Mouse (Mus musculus) embryo, embryonic 9.5 days (tissue): Measurements from ENCODE around the gene Sertad2.
A peak's percentile ranks its signal among the peaks of the same experiment; 100 is the strongest.

Experiments used
- DNase-seq: peaks from one replicate; pipeline ENCODE4 v3.0.0-alpha.2; 2017; ENCODE audit errors: extremely low spot score

Gene Sertad2

DNA sequence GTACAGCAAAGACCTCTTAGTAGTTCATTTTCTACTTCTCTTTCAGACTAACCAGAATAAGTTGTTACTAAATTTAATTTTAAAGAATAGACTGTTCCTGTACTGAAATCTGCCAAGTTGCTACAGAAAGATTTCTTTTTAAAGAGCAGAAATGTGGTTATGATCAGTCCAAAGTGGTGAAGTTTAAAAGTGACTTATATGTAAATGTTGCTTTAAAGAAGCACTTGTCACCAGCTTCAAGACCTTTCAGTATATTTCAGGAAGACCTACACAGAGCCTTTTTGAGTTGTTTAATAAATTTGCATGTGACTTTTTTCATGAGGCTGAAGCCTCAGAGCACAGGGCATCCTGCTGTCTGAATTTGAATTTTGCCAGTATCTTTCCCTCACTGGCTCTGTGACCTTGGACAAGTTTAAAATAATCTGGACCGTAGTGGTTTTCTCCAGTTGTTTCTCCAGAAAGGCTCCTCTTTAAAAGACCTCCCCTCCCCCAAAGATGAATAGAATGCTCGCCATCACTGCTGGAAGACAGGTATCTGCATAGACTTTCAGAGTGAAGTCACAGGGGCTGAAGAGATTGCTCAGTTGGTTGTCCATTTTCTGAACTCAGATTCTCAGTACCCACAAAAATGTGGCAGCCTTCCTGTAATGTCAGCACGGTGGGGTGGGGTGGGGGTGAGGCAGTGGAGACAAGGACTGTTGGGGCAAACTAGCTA, 1.9 kb downstream of the Sertad2 start:
- no peak for DNase-seq

DNA sequence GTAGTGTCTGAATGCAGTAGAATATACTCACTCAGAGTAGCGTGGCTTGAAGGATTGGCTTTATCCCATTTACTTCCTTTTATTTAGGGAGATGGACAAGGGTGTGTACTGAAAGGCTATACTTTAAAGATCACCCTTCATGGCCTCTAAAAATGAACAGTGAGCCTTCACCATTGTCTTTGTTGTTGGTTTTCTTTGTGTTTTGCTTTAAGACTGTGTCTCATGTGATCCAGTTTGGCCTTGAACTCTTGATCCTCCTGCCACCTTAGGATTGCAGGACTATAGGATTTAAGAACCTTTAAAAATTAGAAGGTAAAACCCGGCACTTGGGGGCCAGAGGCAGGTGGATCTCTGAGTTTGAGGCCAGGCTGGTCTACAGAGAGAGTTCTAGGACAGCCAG, 6.4 kb downstream of the Sertad2 start:
- no peak for DNase-seq

DNA sequence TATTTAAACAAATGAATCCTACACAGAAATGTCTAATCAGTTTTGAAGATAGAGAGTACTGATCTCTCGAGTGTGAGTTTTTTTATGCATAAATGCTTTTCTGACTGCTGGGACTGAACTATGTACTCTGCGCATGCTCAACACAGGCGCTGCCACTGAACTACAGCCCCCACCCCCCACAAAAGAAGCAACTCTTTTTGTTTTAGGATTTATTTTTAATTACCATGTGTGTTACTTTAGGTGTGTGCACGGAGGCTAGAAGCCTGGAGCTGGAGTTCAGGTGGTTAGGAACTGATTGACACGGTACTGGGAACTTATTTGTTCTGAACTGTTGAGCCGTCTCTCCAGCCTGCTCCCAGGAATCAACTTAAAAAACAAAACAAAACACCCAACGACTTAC, 7.1 kb downstream of the Sertad2 start:
- DNase-seq = no peak

DNA sequence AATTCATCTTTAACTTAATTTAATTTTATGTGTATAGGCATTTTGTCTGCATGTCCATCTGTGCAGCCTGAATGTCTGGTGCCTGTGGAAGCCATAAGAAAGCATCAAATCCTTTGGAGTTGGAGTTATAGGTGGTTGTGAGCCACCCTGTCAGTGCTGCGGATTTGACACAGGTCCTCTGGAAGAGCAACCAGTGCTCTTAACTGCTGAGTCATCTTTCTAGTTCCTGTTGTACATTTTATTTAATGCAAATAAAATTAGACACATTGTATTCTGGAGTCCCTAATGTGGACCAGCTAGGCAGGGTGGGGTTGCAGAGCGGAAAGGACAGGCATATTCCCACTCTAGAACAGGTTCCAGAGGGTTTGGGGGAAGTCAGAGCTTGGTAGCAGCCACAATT, 9.0 kb downstream of the Sertad2 start:
- no peak for DNase-seq

DNA sequence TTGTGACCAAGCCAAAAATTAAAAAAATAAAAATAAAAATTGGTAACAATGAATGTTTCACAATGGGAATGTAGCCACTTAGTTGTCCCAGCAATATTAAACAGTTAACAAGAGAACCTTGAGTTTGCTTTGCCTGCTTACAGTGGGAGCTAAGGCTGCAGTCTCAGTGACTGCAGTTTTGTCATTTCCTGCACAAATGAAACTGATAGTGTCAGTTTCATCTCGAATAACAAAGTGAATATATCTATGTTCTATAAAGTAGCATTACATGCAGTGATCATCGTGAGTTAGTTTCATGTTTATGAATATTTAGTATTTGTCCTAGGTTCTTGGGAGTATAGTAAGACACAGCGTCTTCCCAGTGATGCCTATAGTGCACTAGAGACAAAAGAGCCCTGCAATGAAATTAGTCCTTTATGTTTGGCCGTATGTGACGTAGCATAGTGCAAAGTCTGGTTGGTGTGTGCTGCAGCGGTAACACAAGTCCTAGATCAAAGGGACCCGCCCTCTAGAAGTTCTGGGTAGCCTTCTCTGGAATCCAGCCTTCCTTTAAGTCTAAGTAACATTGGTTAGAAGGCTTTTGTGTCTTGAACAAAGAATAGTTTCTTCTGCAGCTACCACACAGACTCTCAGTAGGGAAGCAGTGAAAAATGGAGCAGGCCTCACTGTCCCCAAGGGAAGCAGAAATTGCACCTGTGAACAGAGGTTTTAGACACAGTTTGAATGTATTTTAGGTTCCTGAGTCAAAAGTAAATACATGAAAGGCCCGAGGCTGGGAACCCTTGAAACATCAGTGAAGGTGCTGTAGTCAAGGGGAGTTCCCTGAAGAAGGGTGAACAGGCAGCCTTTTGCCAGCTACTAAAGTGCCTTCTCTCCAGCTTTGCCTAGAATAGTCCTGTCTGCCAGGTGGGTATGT, 10.0 kb downstream of the Sertad2 start:
- DNase-seq = no peak

DNA sequence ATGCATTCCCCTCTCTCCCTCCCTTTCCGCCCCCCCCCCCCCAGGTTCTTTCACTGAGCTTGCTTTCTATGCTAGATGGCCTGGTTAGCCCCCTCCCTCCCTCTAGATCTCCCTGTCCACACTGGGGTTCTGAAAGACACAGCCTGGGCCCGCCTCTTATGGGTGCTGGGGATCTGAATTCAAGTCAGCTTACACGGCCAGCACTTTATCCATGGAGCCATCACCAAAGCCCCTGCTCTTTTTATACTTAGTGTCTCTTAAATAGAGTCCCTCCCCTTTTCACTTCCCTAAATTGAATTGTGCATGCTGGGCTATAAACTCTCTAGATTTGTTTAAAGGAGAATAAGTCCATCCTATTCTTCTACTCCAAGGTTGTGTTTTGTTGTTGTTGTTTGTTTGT, 12.6 kb downstream of the Sertad2 start:
- DNase-seq = no peak

DNA sequence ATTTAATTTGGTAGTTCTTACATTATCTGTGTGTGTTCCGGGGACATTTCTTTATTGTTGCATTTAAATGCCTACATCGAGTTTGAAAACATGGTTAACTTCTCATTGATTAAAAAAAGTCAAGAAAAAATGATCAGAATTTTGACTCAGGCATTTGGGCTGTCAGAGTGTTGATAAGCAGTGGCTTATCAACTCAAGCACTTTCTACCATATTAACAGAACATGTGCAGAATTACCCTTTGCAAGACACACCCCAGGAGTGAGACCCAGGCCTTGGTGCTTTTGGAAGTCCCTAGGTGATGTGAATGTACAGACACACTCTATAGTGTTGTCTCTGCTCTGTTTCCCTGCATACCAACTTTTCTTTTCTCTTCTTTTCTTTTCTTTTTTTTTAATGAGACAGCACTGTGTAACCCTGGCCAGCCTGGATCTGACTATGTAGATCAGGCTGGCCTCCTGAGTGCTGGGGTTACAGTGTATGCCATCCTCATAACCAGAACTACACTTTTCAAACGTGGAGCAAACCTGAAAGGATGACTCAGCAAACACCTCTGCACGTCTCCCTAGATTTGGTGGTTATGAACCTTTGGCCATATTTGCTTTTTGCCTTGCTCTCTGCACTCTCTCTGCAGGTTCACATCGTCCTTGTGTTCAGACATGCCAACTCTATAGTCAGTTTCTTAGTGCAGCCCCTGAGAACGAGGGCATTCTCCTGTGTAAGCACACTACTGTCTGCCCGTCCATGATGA, 13.3 kb downstream of the Sertad2 start:
- DNase-seq = no peak

DNA sequence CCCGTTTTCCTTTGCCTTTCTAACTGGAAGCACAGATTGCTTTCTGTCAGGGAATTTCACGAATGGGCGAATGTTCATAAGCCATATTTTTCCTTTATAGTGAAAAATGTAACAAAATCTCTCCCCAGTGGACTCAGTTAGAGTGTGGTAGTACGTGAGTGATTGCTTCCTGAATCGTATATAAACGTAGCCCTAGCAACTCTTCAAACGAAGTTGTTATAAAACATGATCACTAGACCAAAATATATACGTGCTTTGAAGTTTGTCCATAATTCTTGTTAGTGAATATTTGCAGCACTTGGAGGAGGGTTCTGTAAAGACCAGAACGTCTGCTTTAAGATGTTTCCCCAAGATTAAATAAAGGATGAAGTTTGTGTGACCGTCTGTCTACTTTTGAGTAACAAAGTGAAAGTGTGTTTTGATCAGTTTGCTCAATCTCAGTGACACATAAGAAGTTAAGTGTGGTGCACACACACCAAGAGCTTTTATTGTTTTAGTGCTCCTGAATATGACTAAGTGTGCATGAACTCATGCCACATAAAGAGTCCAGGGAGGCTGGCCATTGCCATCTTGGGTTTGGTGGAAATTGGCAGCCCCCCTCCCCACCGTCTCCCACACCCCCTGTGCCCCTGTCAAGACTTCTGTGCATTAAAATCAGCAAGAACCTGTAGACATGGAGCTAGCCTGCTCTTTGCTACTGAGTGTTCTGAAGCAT, 16.3 kb downstream of the Sertad2 start:
- no peak for DNase-seq

DNA sequence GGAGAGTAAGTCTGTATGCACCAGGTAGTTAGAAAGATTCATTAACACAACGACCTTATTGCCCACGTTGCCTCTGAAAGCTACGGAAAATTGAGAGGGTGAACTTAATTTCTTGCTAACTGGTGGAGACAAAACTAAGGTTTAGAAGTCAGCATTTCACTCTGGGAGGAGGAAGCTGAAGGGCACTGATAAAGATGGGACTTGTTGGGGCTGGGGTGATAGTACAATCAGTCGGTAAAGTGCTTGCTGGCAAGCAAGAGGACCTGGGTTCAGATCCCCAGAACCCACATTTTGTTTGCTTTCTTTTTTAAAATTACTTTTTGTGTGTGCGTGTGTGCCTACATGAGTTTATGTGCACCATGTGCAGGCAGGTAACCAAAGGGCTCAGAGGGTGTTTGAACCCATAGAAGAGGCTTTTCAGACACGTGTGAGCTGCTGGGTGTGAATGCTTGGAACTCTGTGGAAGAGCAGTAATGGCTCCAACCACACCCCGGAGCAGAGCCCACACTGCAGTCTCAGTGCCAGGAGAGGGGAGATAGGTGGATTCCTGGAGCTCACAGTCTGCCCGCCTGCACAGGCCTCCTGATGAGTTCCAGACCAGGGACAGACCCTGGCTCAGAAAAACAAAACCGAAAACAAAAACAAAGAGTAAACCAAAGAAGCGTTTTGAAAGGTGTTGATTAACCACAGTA, 17.0 kb downstream of the Sertad2 start:
- no peak for DNase-seq

DNA sequence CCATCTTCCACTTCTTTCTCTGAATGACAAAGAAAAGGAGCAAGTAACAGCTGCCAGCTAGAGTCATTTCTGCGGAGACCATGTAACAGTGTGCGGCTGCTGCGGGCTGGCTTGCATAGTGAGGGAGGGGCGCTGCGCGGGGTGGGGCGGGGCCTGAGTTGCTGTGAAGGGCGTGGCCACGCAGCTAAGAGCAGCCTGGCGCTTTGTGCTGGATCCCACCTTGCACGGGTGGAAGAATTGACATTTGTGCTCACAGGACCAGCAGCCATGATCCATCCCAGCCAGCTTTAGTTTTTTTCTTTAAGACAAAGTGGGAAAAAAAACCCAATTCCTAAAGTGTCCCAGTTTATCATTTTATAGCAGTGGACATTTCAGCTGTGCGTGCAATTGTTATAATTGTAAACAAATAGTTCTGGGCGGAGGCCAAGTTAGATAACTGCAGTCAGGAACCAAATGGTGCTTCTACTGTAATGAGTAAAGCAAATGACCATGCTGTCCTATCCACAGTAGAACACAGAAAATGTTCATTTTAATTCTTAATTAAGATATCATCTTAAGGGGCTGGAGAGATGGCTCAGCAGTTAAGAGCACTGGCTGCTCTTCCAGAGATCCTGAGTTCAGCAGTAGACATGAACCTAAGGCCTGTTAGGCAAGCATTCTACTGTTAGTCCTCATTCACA, 18.4 kb downstream of the Sertad2 start:
- DNase-seq = peak; percentile 75

DNA sequence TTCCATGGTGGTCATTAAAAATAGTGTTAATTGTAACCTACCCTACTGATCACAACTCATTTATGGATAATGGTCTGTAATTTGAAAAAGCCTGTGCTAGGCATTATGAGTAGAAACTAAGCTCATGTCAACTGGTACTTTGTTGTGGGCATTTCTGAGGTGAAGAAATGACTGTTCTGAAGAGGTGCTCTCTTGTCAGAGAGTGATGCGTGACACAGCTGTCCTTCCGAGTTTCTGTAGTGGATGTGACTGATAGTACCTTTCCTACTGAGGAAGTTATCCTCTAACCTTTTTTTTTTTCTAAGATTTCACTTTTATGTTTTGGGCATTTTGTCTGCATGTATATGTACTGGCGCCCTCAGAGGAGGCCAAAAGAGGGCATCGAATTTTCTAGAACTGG, 22.0 kb downstream of the Sertad2 start:
- DNase-seq = no peak

DNA sequence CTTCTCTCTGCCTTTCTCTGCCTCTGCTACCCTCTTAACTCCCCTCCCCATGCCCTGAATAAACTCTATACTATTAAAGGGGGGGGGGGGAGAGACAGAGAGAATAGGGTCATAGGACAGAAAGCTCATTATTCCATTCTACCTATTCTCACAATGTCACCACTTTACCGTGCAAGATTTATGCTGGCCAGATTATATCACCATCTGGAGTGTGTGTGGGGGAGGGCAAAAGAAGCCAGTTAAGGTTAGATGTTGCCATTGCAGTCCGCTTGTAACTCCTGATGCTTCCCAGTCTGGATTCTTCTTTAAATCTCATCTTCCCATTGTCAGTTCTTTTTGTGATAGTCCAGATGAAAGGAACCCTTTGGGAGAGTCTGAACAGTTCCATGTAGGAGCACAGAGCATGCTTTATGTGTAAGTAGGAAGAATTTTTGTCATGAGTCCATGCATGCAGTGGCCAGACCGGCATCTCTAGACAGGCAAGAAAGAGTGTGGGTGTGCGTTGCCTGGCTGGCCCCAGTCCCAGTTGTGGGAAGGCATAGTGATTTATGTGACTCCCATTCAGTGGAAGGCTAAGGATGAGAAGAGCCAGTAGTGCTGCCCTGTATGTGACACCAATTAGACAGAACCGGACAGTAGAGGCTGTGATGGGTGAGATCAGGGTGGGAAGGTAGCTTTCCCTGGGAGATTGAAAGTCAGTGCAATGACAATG, 28.8 kb downstream of the Sertad2 start:
- DNase-seq = no peak

DNA sequence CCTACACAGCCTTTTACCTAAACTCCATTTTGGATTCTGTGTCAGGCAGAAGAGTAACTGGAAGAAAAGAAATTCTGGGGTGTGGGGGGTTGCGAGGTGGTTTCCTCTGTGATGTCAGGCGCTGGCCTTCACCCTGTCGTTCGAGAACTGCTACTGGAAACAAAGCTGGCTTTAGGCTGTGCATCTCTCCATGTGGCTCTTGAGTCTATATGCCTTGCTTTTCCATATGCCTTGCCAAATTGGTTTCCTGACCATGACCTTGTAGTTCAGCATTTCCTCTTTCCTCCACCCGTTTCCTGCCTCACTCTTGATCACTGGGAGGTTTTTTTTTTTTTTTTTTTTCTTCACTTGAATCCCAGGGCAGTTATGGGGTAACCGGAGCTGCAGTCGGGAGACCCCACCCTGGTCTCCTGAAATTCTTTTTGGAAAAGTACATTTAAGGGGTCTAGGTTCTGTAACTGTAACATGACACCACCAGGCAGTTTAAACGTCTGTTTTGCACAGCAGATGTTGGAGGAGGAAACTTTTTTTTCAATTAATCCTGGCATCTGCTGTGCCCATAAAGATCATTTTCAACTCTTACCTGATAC, 33.1 kb downstream of the Sertad2 start:
- DNase-seq = no peak

DNA sequence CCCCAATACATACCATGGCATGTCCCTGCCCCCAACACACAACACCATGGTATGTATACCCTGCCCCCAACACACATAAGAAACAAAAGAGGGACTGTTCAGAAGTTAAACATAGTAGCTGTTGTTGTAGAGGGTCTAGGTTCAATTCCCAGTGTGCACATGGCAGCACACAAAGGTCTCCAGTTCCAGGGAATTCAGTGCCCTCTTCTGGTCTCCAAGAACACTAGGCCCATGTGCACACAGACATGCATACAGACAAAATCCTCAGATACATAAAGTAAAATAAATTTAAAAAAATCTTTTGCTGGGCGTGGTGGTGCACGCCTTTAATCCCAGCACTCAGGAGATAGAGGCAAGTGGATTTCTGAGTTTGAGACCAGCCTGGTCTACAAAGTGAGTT, 39.7 kb downstream of the Sertad2 start:
- no peak for DNase-seq

DNA sequence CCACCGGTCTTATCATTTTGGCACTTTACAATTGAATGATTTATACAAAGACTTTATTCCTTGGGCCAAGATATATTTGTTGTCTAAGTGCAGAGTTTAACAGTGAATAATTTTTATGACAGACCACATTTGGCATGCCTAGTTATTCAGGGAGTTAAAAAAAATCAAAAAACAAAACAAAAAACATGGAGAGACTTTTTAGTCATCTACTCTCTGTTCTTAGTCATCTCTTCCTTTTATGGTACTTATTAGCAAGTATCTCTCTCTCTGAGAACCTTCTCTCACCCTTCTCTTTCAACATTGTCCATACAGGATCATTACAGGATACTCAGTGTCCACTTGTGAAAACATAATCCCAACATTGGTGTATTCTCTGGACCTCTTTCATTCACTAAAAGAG, 42.2 kb downstream of the Sertad2 start:
- DNase-seq = no peak

DNA sequence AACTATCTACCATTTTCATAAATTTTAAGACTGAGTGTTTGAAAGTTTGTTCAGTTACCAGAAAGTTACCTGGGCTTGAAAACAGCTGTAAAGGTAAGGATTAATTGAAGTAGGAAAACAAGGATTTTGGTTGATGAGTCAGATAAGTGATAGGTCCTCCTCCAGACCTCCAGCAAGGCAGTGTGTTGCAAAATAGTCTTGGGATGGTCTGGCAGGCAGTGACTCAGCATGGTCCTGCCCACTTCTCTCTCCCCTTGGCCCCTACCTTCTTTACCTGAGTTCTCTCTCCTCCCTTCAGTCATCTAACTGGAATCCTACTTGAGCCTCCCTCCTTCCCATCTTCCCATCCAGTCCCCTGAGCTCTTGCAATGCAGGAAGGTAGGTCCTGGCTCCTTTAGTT, 43.1 kb downstream of the Sertad2 start:
- no peak for DNase-seq

DNA sequence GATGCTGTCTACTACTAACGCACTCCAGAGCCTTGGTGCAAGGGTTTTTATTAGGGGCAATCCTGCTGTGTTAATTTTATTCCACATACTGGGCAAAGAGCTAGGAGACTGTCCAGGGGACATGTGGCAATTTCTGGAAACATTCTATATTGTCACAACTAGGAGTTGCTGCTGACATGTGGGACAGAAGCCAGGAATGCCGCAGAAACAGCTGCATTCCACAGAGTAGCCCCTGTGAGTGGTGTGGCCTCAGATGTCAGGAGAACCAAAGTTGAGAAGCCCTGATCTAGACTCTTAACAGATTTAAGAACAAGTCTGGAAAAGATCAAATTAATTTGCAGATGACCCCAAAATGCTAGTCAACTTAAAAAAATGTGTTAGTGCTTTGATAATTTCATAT, 46.3 kb downstream of the Sertad2 start:
- DNase-seq = no peak

DNA sequence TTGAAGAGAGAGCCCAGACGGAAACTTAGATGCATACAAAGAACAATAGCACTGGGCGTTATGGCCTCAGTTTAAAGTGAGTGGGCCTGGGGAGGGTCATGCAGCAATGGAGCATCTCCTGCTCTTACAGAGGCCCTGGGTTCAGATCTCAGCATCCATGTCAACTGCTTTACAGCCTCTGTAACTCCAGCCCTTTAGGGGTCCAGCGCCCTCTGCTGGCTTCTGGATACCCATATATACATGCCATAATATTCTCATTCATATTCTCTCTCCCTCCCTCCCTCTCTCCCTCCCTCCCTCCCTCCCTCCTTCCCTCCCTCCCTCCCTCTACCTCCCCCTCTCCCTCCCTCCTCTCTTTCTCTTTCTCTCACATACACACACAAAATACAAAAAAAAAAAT, 49.0 kb downstream of the Sertad2 start:
- no peak for DNase-seq
